Mouse (Mus musculus): ENCODE measurements around the gene Tspo2. TPM values are rescaled to one million over a fixed set of nuclear protein-coding genes. Genes with fewer than 3 reads are reported as not detected.

The Tspo2 gene
- total RNA-seq, 2 experiments from 2014 or later, result 0.44 to 0.72 TPM

DNA sequence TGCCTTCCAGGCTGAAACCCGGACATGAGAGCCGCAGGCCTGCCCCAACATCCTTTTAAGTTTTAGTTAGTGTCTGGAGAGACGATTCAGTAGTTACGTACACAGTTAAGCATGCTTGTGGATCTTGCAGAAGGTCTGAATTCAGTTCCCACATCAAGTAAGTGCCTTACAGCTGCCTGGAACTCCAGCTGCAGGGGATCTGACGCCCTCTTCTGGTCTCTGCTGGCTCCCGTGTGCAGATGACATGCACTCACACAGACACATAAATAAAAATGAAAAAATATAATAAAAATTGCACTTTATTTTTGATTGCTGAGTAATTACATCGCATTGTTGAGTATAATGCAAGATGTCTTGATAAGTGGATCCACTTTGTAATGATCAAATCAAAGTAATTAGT is 2.2 kb upstream of the Tspo2 start:
- intact Hi-C loops (cut with DNase I; ENCODE audit: low total_unique reads), result no loop called here

DNA sequence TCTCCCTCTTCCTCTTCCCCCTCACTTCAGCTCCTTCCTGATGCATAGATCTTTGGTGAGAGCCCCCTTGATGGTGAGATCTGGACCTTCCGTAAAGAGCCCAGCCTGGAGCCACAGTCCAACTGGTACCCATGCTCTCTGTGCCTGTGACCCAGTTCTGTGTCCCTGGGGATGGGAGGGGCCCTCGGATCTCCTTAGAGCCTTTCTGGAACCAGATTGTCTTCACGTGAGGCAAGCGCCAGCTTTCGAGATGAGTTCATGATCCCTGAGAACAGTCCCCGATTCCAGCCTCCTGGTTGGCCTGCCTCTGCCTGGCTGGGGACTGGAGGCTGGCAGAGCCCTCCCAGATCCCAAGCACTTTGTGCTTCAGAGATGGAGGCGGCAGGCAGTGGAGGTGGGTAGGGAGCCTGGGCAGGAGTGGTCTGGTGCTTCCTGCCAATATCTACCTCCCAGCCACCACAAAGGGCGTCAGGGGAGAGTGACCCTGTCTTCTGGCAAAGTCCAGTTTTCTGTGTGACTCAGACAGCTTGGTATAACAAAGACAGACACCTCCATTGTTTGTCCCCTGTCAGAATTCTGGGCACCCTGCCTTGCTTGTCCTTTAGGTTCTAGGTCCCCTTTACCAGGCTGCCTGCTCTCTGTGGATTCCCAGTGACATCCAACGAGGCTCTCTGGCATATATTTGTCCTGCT is 577 bp upstream of the Tspo2 start:
- DNase-seq, result no peak
- intact Hi-C loops (cut with DNase I; ENCODE audit: low total_unique reads), result no loop called here

More for the DNA sequence above, 2.2 kb upstream of the Tspo2 start:
- DNase-seq, result no peak

DNA sequence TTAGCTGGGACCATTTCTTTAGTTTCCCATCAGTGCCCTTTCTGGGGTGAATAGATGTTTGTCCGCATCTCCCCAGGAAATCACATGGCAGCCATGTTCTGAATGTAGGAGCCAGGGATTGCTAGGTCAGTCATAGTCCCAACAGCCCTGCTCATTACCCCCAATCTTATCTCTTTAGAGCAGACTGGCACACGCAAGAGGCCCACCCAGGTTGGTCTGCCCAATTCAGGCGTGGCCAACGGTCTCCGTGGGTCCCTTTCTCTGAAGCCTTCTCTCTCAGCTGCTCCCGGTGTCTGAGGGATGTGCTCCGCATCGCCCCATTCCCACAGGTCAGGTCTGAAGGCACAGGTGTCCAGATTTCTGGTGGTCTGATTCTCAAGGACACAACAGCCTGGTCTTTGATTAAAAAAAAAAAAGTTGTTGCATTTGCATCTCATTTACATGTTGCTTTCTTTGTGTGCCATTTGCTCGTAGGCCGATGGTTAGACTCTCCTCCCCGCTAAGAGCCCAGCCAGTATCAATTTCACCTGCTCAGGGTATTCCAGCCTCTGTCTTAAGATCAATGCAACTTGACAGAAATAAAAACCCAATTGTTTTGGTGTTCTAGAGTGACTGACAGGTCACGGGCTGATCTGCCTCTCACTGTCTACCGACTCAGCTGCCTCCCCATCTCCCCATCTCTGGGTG is 513 bp downstream of the Tspo2 start:
- intact Hi-C loops (cut with DNase I; ENCODE audit: low total_unique reads), result no loop called here
- no peak for DNase-seq

DNA sequence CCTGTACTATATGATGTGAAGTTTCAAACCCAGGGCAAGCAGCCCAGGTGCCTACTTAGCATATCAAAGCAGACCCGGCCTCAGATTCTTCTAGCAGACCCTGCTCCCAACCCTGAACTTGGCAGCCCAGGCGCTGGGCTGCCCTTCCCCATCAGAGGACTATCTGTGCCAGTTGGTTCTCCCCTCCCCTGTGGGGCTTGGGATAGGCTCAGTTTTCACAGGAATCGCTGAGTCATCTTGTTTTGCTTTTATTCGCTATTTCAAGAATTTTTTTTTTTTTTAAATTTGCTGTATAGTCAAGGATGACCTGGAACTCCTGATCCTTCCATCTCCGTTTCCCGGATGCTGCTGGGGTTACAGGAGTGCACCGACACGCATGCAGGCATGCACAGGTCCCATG is 3.6 kb downstream of the Tspo2 start:
- DNase-seq, result no peak
- intact Hi-C loops (cut with DNase I; ENCODE audit: low total_unique reads), result no loop called here

DNA sequence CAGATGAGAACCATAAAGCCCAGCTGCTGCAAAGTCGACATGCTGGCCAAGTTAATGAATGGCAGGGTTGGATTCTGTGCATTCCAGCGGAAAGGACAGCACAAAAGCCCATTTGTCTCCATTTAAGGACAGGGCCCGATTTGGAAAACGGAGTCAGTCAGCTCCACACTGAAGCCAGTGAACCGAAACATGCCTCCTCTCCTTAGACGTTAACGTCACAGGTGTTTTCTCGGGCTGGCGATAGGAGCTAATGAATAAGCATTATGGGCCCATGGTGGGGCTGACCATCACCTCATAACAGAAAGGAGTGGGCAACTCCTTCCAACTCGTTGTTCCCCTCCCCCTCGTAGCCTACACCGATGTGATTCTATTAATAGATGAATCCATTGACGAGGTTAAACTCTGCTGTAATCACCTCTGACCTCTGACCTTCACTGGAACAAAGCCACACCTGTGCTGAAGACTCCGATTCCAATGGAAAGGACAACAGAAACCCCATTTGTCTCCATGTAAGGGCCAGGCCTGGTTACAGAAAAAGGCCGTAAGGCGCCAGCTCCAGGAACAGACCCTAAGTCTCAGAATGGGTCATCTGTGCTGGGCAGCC is 7.7 kb downstream of the Tspo2 start:
- intact Hi-C loops (cut with DNase I; ENCODE audit: low total_unique reads), result no loop called here
- no peak for DNase-seq

DNA sequence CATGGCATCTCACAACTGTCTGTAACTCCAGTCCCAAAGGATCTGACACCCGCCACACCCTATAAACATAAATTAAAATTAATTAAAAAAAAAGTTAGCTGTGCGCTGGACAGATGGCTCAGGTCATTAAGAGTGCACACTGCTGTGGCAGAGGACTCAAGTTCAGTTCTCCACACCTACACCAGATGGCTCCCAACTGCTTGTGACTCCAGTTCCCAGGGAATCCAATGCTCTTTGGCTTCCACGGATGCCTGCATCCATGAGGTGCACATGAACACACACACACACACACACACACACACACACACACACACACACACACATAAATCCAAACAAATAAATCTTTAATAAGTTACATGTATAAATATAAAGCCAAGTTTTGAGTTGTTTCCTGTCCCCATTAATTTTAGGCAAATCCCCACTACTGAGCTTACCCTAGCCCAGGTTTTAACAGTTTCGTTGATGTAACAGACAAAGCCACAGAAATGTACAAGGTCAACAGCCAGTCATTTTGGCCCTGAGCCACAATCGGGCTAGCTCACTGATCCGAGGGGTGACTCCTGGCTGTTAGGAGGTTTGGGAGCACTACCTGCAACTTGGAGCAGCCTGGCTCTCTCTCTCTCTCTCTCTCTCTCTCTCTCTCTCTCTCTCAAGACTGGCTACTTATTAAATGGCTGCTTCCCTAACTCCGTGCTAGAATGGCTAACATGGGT is 8.4 kb downstream of the Tspo2 start:
- intact Hi-C loops (cut with DNase I; ENCODE audit: low total_unique reads), result no loop called here
- DNase-seq, result no peak

DNA sequence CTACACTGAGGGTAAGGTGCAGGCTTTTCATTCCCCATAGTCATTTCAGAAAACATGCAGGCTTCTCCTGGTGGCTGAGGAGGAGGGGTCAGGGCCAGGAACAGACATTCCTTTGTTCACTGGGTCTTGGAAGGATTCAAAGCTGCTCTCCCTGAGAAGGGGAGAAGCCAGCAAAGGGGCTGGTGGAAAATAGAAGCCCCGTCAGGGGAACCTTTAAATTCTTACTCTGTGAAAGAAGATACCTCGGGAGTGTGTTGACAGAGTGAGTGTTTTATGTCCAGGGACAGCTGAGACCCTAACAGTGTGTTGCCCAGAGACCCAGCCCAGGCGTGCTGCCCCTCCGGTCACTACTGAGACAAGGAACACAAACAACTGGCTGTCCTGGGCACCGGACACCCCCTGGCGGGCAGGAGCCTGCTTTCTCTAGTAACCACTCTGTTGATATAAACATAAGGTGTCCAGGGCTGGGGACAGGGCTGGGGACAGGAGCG is 13.9 kb downstream of the Tspo2 start:
- intact Hi-C loops (cut with DNase I; ENCODE audit: low total_unique reads), result no loop called here
- DNase-seq, result peak; percentile 68

DNA sequence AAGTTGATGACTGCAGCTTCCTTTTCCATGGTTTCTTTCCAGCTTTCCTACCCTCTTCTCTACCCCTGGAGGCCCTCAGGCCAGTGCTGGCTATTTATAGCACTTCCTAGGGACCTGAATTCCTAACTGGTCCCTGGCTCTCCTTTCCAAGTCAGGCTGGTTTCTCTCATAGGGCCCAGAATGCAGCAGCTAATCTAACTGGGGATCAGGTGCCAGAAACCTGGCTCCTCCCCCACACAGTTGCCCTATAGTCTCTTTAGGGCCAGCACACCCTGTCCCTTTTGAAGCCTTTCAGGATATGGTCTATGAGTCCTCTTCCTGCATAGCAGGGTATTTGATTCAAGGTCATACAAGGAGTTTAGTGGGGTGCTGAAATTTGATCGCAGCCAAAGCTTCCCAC is 14.8 kb downstream of the Tspo2 start:
- peak; percentile 43 for DNase-seq
- intact Hi-C loops (cut with DNase I; ENCODE audit: low total_unique reads), result no loop called here

DNA sequence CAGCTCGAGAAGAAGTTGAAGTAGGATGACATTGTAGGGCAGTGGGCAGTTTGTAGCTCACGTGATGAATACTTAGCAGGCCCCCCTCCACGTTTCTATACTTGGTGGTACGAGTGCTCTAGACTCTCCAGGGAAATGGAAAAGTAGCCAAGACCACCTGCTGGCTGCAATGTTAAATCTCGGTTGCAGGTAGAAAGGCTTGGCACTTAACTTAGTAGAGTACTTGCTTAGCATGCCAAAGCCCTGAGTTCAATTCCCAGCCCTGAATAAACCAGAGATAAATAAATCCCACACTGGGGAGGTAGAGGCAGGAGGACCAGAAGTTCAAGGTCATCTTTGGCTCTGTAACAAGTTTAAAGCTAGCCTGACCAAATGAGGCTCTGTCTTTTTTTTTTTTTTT is 16.8 kb downstream of the Tspo2 start:
- intact Hi-C loops (cut with DNase I; ENCODE audit: low total_unique reads), result no loop called here
- DNase-seq, result no peak

DNA sequence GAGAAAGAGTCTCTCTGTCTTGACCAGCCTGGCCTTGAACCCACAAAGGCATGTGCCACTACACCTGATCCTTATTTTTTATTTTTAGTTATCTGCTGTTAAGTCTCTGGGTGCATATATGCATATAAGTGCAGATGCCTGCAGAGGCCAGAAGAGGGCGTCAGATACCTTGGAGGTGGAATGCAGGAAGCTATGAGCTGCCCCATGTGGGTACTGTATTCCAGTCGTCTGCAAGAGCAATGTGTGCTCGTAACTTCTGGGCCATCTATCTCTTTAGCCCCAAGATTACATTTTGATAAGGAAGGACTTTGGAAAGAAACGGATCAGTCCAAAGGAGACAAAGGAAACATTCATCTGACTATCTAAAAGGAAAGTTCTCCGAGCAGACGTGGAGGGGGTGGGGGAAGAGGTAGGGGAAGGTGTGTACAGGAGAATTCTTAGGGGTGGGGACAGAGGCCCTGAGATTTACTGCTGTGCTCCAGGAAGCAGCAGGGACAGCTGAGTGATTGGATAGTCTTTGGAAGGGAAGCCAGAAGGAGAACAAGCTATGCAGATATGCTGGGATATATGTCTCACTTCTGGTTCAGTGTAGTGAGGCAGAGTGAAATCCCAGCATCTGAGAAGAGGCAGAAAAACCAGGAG is 17.5 kb downstream of the Tspo2 start:
- intact Hi-C loops (cut with DNase I; ENCODE audit: low total_unique reads), result no loop called here

DNA sequence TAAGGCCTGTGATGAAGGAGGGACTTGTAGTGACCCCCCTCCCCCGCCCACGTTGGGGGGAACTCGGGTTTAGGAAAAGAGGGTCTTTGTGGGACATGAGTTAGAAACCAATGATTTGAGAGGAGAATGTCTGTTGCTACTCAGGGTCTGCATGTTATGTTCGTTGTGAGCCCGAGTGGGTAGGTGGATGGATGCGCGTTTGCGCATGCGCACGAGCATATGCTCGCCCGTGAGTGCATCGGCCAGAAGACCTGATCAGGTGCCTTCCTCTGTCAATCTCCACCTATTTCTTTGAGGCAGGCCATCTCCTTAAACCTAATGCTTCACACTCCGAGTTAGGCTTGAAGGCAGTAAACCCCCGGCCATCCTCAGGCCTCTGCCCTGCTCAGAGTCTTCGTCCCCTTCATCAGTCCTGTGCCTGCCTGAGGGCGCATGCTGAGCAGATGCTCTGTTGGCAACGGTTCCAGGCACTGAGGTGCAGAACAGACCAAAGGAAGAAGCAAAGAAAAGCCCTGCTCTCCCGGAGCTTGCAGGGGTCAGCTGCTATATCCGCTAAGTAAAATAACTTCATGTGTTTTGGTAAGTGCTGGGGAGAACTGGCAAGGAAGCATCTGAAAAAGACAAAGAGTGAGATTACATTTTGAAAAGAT is 18.2 kb downstream of the Tspo2 start:
- intact Hi-C loops (cut with DNase I; ENCODE audit: low total_unique reads), result no loop called here
- no peak for DNase-seq

More for the DNA sequence above, 17.5 kb downstream of the Tspo2 start:
- no peak for DNase-seq

DNA sequence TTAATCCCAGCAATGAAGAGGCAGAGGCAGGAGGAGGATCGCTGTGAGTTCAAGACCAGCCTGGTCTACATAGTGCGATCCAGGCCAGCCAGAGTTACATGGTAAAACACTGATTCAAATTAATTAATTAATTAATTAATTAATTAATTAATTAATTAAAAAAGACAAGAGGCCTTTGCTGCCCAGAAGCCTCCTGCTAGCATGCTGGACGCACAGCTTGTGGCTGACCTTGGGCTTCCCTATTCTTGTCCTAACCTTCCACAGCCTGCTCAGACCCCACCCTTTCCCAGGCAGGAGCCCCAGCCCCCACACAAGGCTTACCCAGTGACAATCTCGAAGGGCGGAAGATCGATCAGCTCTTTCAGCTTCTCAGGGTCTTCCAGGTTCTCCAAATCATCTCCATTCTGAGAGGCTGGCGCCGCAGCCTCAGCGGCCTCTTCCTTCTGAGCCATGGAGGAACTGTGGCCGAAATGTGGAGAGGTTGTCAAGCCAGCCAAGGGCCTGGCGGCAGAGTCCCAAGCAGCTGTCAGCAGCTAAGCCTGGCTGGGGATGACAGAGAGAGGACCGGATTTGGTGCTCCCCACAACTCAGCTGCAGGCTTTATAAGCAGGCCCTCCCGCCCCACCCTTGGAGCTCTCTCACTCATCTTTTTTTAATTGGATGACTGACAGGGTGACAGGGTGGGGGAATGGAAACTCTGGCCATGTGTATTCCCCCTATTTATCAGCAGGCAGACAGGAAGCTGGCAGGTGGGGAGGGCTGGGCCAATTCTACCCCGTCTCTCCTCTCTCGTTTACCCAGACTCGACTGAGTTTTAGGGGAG is 19.0 kb downstream of the Tspo2 start, which contains the start of gene Apobec2:
Gene Apobec2, minus strand, starts transcription at position 773 of the 823 bp plus-strand sequence.
- intact Hi-C loops (cut with DNase I; ENCODE audit: low total_unique reads), result no loop called here

DNA sequence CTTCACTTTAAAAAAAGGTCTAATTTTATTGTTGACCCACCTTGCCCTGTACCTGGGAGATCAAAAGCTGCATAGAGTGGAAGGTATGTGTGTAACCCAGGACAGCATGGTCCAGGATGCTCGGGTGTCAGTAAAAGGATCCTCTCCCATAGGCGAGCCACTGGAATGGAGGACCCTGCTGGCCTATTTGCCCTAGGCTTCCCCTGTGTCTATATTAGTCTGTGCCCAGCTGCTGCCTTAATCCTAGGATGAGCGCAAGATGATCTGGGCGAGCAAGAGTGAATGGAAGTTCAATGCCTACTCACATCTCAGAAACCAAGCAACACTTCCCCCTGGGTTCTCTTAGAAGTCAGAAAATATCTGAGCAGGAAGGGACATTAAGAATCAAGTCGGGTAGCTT is 20.3 kb downstream of the Tspo2 start:
- intact Hi-C loops (cut with DNase I; ENCODE audit: low total_unique reads), result no loop called here

More for the DNA sequence above, 19.0 kb downstream of the Tspo2 start, which contains the start of gene Apobec2:
- peak; percentile 73 for DNase-seq

DNA sequence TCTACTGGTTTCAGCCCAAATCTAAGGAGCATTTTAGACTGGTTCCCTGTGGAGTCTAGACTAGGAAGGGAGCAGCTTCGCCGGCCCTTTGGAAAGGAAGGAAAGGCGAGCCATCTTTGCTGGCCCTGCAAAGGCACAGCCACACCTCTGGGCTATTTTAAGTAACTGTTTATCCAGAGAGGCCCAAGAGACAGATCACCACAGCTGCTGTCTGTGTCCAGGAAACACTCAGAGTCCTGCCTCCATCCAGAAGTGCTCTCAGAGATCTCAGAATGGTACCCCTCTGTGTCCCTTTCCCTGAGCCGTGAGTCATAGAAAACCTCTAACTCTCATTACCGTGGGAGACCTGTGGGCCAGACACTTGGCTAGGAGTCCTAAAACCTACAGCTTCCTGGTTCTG is 20.9 kb downstream of the Tspo2 start:
- DNase-seq, result no peak
- intact Hi-C loops (cut with DNase I; ENCODE audit: low total_unique reads), result no loop called here

More for the DNA sequence above, 20.3 kb downstream of the Tspo2 start:
- no peak for DNase-seq

DNA sequence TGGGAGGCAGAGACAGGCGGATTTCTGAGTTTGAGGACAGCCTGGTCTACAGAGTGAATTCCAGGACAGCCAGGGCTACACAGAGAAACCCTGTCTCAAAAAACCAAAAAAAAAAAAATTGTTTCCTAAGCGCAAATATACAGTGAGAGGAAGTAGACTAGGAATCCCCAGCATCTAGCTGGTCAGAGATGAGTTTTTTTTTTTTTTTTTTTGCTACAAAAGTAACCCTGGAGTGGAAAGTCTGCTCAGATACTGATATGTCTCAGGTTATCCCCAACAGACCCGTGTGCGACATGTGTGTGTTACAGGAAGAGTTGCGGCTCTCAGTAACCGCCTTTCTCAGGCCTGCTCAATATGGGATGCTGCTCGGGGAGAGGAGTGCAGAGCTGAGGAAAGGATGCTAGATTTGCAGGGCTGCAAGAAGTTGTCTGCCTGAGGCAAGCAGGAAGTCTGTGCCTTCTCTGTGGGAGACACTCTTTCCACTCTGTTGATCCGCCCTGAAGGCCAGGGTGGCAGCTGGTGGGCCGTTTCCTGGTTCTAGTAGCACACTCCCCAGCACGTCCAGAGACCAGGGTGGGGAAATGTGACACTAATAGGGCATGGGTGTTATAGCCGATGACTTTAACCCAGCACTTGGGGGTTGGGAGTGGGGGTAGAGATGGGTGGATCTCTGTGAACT is 23.3 kb downstream of the Tspo2 start:
- DNase-seq, result no peak

DNA sequence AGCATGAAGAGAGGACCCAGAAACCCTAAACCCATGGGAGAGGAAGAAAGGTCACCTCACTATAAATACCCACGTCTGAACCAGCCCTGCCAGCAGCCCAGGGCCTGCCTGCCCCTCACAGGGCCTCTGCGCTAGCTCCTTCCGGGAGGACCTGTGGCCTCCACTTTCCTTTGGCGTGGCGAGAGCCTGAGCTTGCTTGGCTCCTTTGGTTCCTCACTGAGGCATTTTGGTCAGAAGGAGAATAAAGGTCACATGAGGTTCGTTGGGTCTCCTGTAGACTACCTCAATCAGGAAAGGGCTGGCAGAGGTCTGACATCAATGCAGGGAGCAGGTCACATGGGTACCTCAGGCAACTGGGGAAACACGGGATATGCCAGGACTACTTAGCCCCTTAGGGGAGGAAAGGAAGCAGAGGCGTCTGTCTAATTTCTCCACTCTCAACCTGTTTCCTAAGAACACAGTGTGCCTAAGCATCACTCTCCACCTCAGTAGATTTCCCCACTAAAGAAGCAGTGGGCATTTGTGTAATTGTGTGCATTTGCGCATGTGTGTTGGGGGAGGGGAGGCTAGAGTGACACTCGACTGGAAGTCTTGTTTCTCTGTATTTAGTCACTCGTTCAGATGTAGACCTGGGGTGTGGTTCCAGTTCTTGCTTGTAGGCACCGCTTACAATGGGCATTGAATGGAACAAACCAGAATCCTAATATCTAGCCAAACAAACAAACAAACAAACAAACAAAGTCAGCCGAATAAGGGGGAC is 24.2 kb downstream of the Tspo2 start:
- DNase-seq, result peak; percentile 54
- intact Hi-C loops (cut with DNase I; ENCODE audit: low total_unique reads), result no loop called here

More for the DNA sequence above, 23.3 kb downstream of the Tspo2 start:
- intact Hi-C loops (cut with DNase I; ENCODE audit: low total_unique reads), result no loop called here
